Mouse (Mus musculus) layer of hippocampus, adult 9-10 months (tissue): ENCODE measurements around the gene Spata32.
"Not testable (repeated sequence)": the region's sequence is repeated elsewhere in the genome, so short reads cannot be mapped to it uniquely, and the experiment has no call there.

ENCODE experiments used
- DNase-seq: peaks from one replicate; pipeline ENCODE4 v3.0.0; 2022; ENCODE audit warnings: low spot score

The Spata32 gene

DNA sequence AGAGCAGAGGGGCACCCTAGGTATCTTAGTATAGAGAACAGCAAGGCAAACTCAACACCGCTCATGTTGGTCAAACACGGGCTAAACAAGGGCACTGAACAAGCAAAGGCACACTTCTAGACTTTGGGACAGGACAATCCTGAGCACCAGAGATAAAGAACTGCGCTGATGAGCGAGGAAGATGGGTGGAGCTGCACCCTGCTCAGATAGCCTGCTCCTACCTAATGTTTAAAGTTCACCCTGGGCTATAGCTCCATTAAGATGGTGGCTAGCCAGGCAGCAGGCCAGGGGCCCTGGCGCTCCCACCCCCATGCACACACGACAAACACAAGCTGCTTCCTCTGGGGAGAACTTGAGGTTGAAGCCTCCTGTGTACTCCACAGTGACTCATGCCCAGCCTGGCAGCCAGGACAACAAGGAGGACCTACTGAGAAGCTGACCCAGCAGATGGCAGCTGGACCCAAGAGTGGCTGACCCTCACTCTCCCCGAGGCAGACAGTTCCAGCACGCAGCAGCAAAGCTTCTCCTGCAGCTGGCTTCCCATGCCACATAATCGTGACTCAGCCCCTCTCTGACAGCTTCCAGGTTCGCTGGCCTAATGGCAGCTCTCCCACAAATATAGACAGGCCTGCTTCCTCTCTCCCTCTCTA lies 28.0 kb upstream of the Spata32 start:
- DNase-seq: no peak

DNA sequence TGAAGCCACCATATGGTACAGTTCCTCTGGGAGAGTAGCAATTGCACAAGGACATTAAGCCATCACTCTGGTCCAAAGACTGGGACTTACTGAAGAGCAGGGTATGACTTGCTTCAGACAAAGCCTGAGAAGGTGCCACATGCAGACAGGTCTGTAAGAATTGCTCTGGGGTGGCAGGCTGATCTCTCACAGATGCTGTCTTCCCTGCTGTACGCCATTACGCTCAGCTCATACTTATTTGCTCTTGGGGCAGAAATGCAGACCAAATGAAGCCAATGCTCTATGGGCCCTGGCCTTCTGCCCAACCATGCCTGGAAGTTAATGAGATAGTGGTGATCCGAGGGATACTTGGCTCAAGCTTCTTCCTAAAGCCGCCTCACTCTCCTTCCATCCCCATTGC lies 26.6 kb upstream of the Spata32 start:
- DNase-seq: no peak

DNA sequence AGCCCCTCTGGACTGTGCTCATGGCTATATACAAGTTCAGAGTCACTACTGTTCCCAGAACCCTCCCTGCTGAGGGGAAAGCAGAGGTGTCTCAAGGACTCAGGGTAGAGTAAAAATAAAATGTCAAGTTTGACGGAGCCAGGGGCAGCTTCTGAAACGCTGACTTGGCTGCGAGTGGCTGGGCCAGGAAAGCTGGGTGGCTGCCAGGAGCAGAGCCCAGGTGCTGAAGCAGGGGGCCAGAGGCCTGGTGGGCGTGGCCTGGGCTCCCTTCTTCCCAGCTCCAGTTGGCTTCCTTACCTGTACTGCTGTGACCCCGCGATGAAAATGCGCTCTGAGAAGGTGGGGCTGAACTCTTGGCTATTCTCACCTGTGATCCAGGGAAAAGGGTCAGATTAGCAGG lies 22.5 kb upstream of the Spata32 start:
- no peak for DNase-seq

DNA sequence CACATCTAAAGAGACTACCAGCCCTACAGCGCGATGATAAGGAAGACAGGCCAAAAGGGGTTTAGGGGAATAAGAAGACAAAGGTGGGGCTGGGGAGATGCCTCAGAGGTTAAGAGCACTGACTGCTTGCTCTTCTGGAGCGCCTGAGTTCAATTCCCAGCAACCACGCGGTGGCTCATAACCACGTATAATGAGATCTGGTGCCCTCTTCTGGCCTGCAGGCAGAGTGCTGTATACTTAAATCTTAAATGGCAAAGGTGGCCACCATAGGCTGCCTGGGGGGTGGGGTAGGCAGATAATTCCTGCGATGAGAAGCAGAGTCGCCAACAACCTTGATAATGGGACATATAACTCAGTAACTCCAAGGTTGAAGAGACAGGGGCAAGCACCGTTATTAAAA lies 19.5 kb upstream of the Spata32 start:
- DNase-seq: no peak

DNA sequence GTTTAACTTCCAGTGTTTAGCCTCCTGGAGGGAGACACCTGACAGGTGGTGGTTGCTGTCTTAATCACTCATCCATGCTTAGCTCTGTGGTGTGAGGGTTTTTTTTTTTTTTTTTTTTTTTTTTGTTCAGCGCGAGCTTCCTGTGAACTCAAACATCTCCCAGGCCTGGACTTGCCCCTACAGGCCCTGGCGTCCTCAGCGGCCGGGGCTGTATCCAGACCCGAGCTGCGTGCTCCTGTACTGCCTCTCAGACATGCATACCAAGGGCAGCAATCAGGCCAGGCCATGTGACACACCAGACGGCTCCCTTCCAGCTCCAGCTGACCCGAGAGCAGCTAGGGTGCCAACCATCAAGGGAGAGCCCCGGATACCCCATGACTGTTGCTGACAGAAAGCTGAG lies 18.7 kb upstream of the Spata32 start:
- no peak for DNase-seq

DNA sequence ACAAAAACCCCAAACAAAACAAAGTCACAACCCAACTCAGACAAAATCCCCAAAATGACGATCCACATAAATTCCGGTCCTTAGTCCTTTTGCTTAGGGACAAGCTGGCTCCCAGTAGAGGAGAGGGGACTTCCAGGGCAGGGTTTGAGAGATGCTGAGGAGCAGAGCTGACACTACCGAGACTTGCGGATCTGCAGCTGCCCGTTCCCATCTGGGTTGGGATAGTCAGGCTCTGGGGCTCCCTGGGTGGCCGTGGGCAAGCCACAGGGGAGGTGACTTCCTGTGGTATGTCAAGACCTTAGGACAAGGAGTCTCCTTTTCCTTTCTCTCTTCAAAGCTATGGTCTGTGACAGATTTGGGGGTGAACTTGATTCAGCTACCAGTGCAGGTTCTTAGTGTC lies 18.2 kb upstream of the Spata32 start:
- DNase-seq: no peak

DNA sequence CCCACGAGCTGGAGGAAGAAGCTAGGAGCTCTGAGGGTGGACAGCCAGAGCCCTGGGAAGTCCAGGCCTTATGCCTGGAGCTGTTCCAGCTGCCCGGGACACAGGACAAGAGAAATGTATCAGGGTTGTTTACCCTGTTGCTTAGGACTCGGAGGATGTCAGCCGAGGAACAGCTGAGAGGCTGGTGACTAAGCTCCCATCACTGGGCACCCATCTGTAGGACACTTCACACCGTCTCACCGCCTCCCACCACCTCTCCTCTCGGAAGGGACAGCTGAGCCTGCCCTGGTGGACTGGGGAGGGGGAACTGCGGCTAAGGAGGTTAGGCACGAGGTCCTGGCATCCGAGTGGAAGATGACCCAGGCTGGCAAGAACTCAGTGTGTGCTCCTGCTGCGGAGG lies 17.5 kb upstream of the Spata32 start:
- DNase-seq: no peak

DNA sequence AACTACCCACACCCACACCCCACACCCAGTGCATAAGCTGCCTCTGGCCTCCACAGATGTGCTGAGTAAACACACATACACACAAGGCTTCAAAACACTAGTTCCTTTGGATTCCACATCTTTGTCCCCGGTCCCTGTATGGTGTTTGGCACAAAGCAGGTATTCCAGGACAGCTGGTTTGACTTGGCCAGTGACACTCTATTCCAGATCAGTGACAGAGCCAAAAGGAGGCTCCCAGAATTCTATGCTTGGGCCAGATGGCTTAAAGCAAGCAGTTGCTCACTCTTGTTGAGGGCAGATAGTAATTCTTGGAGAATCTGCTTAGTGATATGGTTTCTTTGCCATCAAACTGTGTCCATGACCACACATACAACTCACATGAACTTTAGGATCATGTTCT lies 16.2 kb upstream of the Spata32 start:
- no peak for DNase-seq

DNA sequence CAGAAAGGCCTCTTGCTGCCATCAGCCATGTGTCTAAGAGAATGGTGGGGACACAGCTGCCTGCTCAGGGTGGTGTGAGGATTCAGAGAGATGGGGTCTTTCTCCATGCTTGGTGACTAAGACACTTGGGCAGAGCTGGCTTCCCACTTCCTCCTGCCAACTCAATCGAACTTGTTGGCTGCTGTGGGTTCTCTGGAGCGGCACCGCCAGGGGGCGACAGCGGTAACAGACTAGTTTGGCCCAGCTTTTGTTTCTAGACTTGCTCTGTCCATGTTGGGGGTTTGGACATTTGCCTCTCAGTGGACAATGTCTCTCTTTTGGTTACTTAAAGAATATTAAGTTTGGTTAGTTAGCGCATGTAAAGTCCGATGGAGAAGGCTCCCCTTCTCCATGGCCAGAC lies 14.7 kb upstream of the Spata32 start:
- DNase-seq: peak; percentile 85

DNA sequence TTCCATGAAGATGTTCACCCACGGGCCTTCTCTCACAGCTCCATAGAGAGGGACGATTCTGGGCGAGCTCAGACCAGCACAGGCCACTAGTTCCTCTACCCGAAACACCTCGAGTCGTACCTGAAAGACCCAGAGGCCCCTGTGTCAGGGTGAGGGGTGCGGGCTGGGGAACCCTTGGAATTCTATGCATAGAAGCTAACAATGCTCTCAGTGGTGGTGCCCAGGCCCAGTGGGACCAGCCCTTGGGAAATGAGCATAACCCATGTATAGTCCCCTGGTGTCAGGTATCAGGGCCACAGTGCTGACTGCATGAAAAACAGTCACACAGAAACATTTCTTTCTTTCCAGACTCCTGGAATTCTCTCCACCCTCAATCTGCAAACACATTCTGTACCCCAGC lies 13.1 kb upstream of the Spata32 start:
- DNase-seq: no peak

DNA sequence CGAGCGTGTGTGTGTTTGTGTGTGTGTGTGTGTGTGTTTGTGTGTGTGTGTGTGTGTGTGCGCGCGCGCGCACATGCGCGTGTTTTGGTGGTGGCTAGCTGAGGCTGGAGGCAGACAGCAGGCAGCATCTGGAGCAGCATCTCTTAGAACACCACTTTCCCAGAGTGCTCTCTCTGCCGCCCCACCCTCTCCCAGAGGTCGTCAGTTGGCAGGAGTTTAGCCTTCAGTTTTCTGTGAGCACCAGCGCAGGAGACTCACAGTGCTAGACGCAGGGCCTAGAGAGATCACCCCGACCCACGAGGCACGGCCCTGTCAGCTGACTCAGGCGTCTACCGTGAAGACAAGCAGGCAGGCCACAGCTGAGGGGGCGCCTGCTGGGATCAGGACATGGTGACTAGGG lies 12.4 kb upstream of the Spata32 start:
- no peak for DNase-seq

DNA sequence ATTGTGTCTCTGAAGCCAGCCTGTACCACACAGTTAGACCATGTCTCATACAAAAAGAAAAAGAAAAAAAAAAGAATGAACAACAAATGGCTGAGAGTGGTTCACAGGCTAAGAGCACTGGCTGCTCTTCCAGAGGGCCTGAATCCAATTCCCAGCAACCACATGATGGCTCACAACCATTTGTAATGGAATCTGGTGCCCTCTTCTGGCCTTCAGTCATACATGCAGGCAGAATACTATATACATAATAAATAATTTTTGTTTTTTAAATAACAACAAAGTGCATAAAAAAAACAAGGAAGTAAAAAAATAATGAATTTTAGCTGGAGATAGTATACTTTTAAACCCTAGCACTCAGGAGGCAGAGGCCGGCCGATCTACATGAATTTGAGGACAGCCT lies 11.4 kb upstream of the Spata32 start:
- DNase-seq: no peak

DNA sequence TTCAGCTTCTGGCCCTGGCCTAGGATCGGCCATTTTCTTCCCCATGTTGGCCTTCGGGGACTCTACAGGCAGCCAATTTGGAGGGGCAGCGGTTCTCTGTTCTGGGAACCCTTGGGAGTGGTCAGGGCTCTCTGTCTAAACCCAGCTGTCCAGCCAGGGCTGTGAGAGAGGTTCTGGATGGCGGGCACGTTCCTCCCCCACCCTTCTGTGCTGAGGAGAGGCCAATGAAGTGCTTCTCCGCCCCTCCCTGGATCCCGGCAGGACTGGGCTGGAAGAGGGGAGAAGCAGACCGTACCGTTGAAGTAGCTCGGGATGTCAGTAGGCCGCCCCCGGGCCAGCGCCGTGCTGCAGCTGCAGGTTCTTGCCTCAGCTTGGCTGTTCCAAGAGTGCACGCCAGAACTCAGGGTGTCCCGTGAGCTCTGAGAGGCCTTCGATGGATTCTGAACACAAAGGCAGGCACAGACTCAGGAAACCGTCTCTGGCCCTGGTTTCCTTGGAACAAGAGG lies 5.8 kb upstream of the Spata32 start:
- DNase-seq: no peak

DNA sequence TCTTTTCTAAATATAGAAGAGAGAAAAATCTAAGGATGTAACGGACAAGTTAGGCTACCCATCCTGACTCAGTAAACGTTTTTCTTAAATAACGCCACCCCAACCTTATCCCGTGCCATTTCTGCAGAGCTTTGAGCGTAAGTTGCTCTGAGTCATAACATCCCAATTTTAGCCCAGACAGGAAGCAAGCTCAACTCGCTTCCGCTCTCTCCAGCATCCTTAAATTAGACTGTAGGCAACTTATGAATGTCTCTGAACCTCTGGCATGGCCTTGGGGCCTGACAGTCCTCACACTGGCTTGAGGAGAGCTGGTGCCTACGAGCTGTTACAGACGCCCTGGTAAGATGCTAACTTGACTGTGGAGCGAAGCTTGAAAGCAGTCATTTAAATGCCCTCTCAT lies 5.2 kb upstream of the Spata32 start:
- no peak for DNase-seq

DNA sequence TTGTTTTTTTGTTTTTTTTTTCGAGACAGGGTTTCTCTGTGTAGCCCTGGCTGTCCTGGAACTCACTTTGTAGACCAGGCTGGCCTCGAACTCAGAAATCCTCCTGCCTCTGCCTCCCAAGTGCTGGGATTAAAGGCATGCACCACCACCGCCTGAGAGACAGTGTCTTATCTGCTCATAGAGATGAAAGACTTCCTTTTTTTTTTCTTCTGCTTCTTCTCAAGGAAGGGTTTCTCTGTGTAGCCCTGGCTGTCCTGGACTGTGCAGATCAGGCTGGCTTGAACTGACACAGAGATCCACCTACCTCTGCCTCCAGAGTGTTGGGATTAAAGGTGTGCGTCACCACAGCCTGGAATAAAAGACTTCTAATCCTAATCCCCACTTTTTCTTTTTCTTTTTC lies 4.5 kb upstream of the Spata32 start:
- DNase-seq: not testable (repeated sequence)

DNA sequence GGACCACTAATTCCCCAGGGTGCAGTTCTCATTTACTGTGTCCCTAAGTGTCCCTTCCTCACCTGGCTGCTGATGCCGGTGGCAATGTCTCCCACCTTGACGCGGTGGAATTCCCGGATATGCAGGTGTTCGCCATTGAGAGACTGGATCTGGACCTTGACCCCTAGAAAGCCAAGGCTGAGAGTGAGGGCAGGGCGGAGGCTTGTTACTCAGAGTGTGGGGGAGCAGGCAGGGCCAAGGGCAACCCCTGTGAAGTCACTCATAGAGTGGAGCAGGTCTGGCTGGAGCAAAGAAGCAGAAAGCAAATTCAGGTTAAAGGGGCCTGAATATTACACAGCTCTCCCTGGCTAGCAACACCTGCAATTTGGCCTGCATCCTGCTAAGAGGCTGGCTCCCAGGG lies 3.2 kb upstream of the Spata32 start:
- DNase-seq: no peak

DNA sequence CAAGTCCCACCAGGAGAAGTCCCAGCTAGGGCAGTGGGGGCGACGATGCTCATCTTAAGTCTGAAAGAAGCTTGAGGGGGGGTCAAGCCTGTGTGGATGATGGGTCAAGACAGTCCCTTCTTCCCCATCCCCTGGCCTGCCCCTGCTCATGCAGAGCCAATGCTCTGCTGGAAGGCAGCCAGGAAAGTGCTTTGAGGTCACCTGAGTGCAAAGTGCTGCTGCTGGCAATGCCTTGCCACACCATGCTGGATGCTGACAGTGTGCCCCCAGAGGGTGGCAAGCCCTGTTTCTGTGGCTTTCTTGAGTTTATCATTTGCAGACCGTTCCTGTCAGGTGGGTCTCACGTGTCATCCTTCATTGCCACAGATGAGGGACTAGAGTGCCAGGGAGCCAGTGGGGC lies 1.8 kb upstream of the Spata32 start:
- DNase-seq: no peak

DNA sequence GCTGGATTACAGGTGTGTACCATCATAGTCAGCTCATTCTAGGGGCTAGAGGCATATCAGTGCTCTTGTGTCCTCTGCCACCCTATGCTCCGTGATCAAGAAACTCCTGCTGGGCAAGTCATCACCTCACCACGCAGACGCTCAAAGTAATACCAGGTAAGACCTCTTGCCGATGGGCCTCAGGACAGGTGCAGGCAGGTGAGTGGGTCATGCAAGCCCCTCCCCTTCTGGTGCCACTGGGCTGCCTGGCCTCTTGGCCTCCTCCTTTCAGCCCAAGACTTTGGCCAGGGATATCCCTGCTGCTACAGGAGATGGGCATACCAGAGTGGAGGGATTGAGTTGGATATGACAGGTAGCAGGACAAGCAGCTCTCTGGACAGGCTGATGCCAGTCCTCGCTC lies 1.0 kb upstream of the Spata32 start:
- no peak for DNase-seq

DNA sequence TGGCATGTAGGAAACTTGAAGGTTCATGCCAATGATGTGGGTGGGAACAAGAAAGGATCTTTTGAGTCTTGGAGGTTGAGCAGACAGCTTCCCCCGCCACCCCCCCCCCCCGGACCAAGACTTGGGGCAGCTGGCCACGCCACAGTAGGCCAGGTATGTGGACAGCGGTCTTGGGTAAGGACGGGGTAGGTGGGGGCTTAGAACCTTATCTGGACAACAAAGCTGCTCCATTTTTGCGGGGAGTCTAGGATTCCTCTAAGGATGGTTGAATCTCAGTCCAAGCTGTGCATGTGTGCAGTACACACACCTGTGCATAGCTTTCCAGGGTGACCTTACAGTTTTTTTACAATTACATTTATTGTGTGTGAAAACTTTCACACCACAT lies 277 bp upstream of the Spata32 start:
- DNase-seq: no peak

DNA sequence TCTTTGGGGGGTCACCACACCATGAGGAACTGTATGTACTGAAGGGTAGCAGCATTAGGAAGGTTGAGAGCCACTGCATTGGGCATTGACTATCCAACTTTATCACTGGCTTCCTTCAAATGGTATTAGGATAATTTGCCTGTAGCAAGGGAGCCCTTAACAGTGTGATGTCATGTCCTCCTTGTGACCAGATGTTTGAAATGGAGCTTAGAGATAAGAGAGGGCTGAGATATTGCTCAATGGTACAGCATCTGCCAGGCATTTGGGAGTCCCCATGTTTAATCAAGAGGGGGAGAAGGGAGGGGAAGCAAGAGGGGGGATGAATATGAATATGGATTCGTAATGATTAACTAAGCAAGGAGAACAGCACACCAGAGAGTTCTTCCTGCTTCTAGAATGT lies 2.9 kb downstream of the Spata32 start:
- no peak for DNase-seq

DNA sequence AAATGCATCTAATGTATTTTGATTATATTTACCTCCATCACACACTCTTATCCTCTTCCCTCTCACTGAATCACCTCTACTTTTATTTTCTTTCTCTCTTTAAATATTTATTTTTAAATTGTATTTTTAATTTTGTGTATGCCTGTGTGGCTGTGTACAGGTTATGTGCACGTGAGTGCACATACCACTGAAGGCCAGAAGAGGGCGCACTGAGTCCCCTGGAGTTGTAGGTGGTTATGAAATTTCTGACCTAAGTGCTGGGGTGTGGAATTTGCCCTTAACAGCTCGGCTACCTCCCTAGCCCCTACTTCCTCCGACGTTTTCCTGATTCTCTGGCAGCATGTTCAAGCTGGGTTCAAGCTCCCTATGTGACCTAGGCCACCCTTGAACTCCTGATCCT lies 4.5 kb downstream of the Spata32 start:
- DNase-seq: no peak

DNA sequence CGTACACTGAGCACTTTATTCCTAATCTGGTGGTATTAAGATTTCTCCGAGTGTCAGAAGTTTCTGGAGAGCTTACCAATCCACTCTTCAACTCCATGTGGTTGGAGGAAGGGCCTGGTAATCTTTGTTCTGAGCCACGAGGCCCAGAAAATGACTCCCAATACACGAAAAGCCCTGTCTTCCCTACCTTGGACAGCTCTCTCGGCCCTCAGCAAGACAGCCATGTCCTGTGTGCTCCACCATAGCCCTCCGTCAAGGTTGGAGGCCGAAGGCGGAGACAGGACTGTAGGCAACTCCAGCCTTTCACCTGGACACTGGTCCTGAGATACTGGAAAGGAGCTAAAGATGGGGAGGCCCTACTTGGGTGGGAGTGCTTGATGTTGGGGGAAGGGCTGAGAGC lies 7.9 kb downstream of the Spata32 start:
- no peak for DNase-seq

DNA sequence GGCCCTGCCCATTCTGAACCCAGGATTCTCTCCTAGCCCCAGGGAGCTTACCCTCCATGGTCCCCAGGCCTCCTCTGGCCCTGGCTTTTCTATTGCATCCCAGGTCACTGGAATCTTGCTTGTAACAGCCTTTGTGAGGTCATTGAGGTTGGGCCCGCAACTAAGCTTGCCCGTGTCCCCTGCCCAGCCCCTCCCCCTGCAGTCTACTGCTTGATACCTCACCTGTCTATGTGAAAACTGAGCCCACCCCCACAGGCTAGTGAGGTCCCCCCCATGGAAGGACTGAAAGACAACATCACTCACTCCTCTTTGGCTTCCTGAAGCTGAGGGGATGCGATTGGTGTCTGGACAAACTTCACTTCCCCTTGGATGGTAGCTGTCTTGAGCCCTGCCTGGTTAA lies 9.8 kb downstream of the Spata32 start, which contains the start of gene 1700023F06Rik:
Gene 1700023F06Rik (minus strand): TSS at position 101 of the 400 bp plus-strand sequence.
- DNase-seq: no peak

DNA sequence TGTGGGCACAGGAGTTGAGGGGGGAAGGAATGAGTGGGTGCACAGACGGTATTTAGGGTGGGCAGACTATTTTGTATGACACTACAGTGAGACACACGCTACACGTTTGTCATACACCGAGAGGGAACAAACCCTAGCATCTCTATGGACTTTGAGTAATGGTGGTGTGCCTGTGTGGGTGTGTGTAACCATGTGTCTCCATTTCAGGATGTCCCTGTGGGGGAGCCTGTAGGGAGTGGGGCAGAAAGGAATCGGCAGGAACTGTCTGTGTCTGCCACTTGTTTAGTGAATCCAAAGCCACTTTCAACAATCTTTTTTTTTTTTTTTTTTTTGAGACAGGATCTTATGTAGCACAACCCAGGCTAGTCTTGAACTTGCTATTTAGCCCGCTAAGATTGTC lies 12.0 kb downstream of the Spata32 start:
- DNase-seq: no peak

DNA sequence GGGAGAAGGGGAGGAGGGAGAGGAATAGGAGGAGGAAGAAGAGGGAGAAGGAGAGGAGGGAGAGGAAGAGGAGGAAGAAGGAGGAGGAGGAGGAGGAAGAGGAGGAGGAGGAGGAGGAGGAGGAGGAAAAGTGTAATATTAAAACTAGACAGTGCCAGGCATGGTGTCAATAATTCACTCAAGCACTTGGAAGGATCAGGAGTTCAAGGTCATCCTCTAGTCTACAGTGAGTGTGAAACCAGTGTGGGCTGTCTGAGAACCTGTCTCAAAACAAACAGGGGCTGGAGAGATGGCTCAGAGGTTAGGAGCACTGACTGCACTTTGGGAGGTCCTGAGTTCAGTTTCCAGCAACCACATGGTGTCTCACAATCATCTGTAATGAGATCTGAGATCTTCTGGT lies 15.9 kb downstream of the Spata32 start:
- no peak for DNase-seq
